In genomic region chr7:126066777-126067176, GRCm38 (mm10) we compare ENCODE assay signal across 9 mouse cellular contexts. TPM values are rescaled to one million over a fixed set of nuclear protein-coding genes. Genes with fewer than 3 reads are reported as not detected.
DNase-seq lines count a peak whose midpoint lies in the region; ATAC-seq lines count a peak whose summit lies in the region.
"Had no signal": no experiment of that assay in that cellular context is flagged by ENCODE, and none has a peak within 500 bp of the region (broad histone marks: within the 10 kb centered on the region; RNA-seq: fewer than 3 reads in every experiment).

No protein-coding gene starts in this region.

- no peak overlapping the region for H3K4me3 ChIP-seq in hindbrain, embryonic 13.5 days
- H3K4me3 ChIP-seq in hindbrain, embryonic 12.5 days = no peak overlapping the region

- no peak overlapping the region for H3K4me2 ChIP-seq in hindbrain, embryonic 13.5 days
- no peak overlapping the region for H3K4me2 ChIP-seq in hindbrain, embryonic 12.5 days (replicated peaks)

- no peak for ATAC-seq in hindbrain, embryonic 13.5 days (ENCODE audit: low FRiP score)
- no peak for ATAC-seq in hindbrain, embryonic 12.5 days (ENCODE audit: low FRiP score)
- ATAC-seq in CD4-positive, CD25-positive, alpha-beta regulatory T cell, adult 4 months = no peak

- no peak overlapping the region for H3K27ac ChIP-seq in hindbrain, embryonic 13.5 days
- H3K27ac ChIP-seq in hindbrain, embryonic 12.5 days = no peak overlapping the region

- peaks cover 9% of the 10 kb centered on the region for H3K4me1 ChIP-seq in hindbrain, embryonic 13.5 days (replicated peaks)
- H3K4me1 ChIP-seq in hindbrain, embryonic 12.5 days = peaks cover 7% of the 10 kb centered on the region

- 0 out of 2 replicates have a peak overlapping the region, but pooled peaks have one; percentile 29 for H3K9ac ChIP-seq in hindbrain, embryonic 13.5 days
- no peak overlapping the region for H3K9ac ChIP-seq in hindbrain, embryonic 12.5 days

- no peaks in the 10 kb centered on the region for H3K36me3 ChIP-seq in hindbrain, embryonic 13.5 days
- no peaks in the 10 kb centered on the region for H3K36me3 ChIP-seq in hindbrain, embryonic 12.5 days

- intact Hi-C loops in heart, postnatal 14 days (cut with DNase I) = no loop called here

- H3K9me3 ChIP-seq in hindbrain, embryonic 13.5 days = peaks cover 3% of the 10 kb centered on the region
- 0 out of 2 replicates have a peak, but pooled peaks cover 5% of the 10 kb centered on the region for H3K9me3 ChIP-seq in hindbrain, embryonic 12.5 days (replicated peaks)

- WGBS in hindbrain, embryonic 13.5 days = 58% methylated on average over 14 of the region's 14 CpGs
- WGBS in hindbrain, embryonic 12.5 days = 66% methylated on average over 14 of the region's 14 CpGs

- peaks cover 5% of the 10 kb centered on the region; the same call in 1 of the 2 replicates for H3K27me3 ChIP-seq in hindbrain, embryonic 13.5 days
- peaks cover 6% of the 10 kb centered on the region; the same call in 1 of the 2 replicates for H3K27me3 ChIP-seq in hindbrain, embryonic 12.5 days

- DNase-seq in urinary bladder, postnatal 25 days (ENCODE audit: low spot score) = peak; percentile 14
- DNase-seq in urinary bladder, adult 2 months (ENCODE audit: low spot score) = no peak
- peak; percentile 64 to 80 for DNase-seq in heart, postnatal 14 days
- peak; percentile 44 for DNase-seq in right cerebral cortex, postnatal 25 days
- DNase-seq in kidney, adult 8-10 months = no peak

RNA-seq across cellular contexts. Expression of gene Gsg1l, which starts 15.4 kb away (rescaled TPM):
- 7.1 and 8.8 TPM in 2 replicates for polyA plus RNA-seq in hindbrain, embryonic 13.5 days (2015; fragmentation: Nextera tagmentation; extraction: Ambion mirVana)
- polyA plus RNA-seq in hindbrain, embryonic 12.5 days (2016; fragmentation: Nextera tagmentation; extraction: Ambion mirVana) = 6.0 and 6.5 TPM in 2 replicates
- 0.63 and 0.91 TPM in 2 replicates for polyA plus RNA-seq in urinary bladder, adult 2 months (2012; rRNA removed)
- 10 to 100 TPM; 10.3 to 10.7 TPM for total RNA-seq in heart, postnatal 14 days (2021)
- not detected for polyA plus RNA-seq in CD4-positive, CD25-positive, alpha-beta regulatory T cell, adult 4 months (2017; shearing (Covaris generic))
- total RNA-seq: neutrophil, adult 5-6 weeks had no signal

Comparison
In these comparisons a context has a peak if more than half of its experiments do, and no peak if none do; other contexts are left out.
1. DNase-seq: peak in urinary bladder, postnatal 25 days (single experiment), heart, postnatal 14 days (2 of 2) and right cerebral cortex, postnatal 25 days (single experiment); none in urinary bladder, adult 2 months (single experiment) and kidney, adult 8-10 months (0 of 2).